Mouse (Mus musculus) T-cell, adult 2 months (primary cell): Measurements from ENCODE around the gene Sowaha.
A peak's percentile ranks its signal among the peaks of the same experiment; 100 is the strongest.
"Not testable (repeated sequence)": the region's sequence is repeated elsewhere in the genome, so short reads cannot be mapped to it uniquely, and the experiment has no call there.

ENCODE experiments used
- DNase-seq: peaks from one replicate; pipeline ENCODE4 v3.0.0; 2022; ENCODE audit warnings: low spot score

Gene Sowaha

GRCm38 (mm10) chr11:53436338-53436737, 43.7 kb downstream of the Sowaha start:
- no peak for DNase-seq

GRCm38 (mm10) chr11:53435504-53435903, 44.6 kb downstream of the Sowaha start:
- no peak for DNase-seq

- no peak for DNase-seq
These were observed 47.0 kb downstream of the Sowaha start for GRCm38 (mm10) chr11:53433057-53433456.

GRCm38 (mm10) chr11:53431347-53432056, 48.6 kb downstream of the Sowaha start:
- DNase-seq = no peak

- peak; percentile 99 for DNase-seq
These were observed 49.3 kb downstream of the Sowaha start, which contains the start of the genes Uqcrq and Gdf9 for GRCm38 (mm10) chr11:53430670-53431346. TSS of gene Uqcrq (minus strand) at chr11:53430831. TSS of gene Gdf9 (plus strand) at chr11:53431023.

GRCm38 (mm10) chr11:53430300-53430669, 49.8 kb downstream of the Sowaha start:
- DNase-seq = no peak

- DNase-seq = no peak
These were observed 50.9 kb downstream of the Sowaha start for GRCm38 (mm10) chr11:53429182-53429581.

- DNase-seq = no peak
These were observed 51.4 kb downstream of the Sowaha start for GRCm38 (mm10) chr11:53428716-53429057.

- DNase-seq = no peak
These were observed 51.9 kb downstream of the Sowaha start for GRCm38 (mm10) chr11:53427993-53428715.

GRCm38 (mm10) chr11:53426914-53427313, 53.2 kb downstream of the Sowaha start:
- not testable (repeated sequence) for DNase-seq
